15 mouse cellular contexts compared by ENCODE assay signal in genomic region chr5:32962581-32962980, GRCm38 (mm10).
"Had no signal": no experiment of that assay in that cellular context is flagged by ENCODE, and none has a peak within 500 bp of the region (broad histone marks: within the 10 kb centered on the region; RNA-seq: fewer than 3 reads in every experiment).

No protein-coding gene starts in this region.

- H3K27ac ChIP-seq: neural tube, embryonic 15.5 days; stomach, embryonic 15.5 days; stomach, postnatal 0 days had no signal

- DNase-seq: retina, postnatal 1 day; right cerebral cortex, adult 18-20 months; right cerebral cortex, postnatal 14 days; right cerebral cortex, postnatal 25 days; right cerebral cortex, postnatal 4 days; spleen, adult 18-20 months; thymus, adult 18-20 months; thymus, adult 2 months; thymus, postnatal 14 days; thymus, postnatal 25 days; thymus, postnatal 36 days; thymus, postnatal 4 days had no signal

- H3K4me3 ChIP-seq: neural tube, embryonic 15.5 days; stomach, embryonic 15.5 days had no signal
